Mouse (Mus musculus): Measurements from ENCODE around the gene Gm5089. TPM values are rescaled to one million over a fixed set of nuclear protein-coding genes. Genes with fewer than 3 reads are reported as not detected.

The Gm5089 gene
- polyA plus RNA-seq, 2 experiments: not detected

GRCm38 (mm10) chr14:122403422-122403940 is 47.4 kb downstream of the Gm5089 start:
- TF ChIP-seq EP300 (IDR thresholded peaks at IDR 0.05; ENCODE audit: low read depth): no peak
- DNase-seq (ENCODE audit: low read depth in 3 of 3, low spot score in 3 of 3): no peak
- ATAC-seq (ENCODE audit: insufficient read depth): no peak
- Histone ChIP-seq H3K4me2 (ENCODE audit: low read depth) (no peak overlapping the region), H3K27me3 (ENCODE audit: control insufficient read depth, insufficient read depth, low read length) (peaks cover 25% of the 10 kb centered on the region), H3K4me3 (ENCODE audit: insufficient read depth in 1 of 2, low read depth in 2 of 2, low read length in 2 of 2) (no peak overlapping the region), H3K9me3 (ENCODE audit: control insufficient read depth, low read length) (no peaks in the 10 kb centered on the region), H3K4me1 (replicated peaks; ENCODE audit: control insufficient read depth in 2 of 2, insufficient read depth in 2 of 2, low read length in 1 of 2) (no peaks in the 10 kb centered on the region), H3K36me3 (replicated peaks; ENCODE audit: control insufficient read depth, insufficient read depth, low read depth) (no peaks in the 10 kb centered on the region), H3K27ac (no peak overlapping the region), H3K9ac (replicated peaks) (no peak overlapping the region)
- WGBS (ENCODE audit: insufficient replicate concordance): 67% methylated on average over 3 of the region's 3 CpGs

GRCm38 (mm10) chr14:122402716-122403258 is 48.1 kb downstream of the Gm5089 start:
- Histone ChIP-seq H3K27ac (no peak overlapping the region), H3K9ac (replicated peaks) (no peak overlapping the region), H3K9me3 (ENCODE audit: control insufficient read depth, low read length) (no peaks in the 10 kb centered on the region), H3K36me3 (replicated peaks; ENCODE audit: control insufficient read depth, insufficient read depth, low read depth) (no peaks in the 10 kb centered on the region), H3K4me3 (ENCODE audit: insufficient read depth in 1 of 2, low read depth in 2 of 2, low read length in 2 of 2) (no peak overlapping the region), H3K4me2 (ENCODE audit: low read depth) (no peak overlapping the region), H3K4me1 (replicated peaks; ENCODE audit: control insufficient read depth in 2 of 2, insufficient read depth in 2 of 2, low read length in 1 of 2) (no peaks in the 10 kb centered on the region), H3K27me3 (ENCODE audit: control insufficient read depth, insufficient read depth, low read length) (peaks cover 25% of the 10 kb centered on the region)
- TF ChIP-seq EP300 (IDR thresholded peaks at IDR 0.05; ENCODE audit: low read depth) (no peak), CTCF (IDR thresholded peaks at IDR 0.05; ENCODE audit: low read depth) (no peak)
- 56% methylated on average over 12 of the region's 12 CpGs for WGBS (ENCODE audit: insufficient replicate concordance)
- DNase-seq (ENCODE audit: low read depth in 3 of 3, low spot score in 3 of 3): no peak
- ATAC-seq (ENCODE audit: insufficient read depth): no peak

GRCm38 (mm10) chr14:122401886-122402285 is 49.0 kb downstream of the Gm5089 start:
- no peak for ATAC-seq (ENCODE audit: insufficient read depth)
- Histone ChIP-seq H3K27me3 (ENCODE audit: control insufficient read depth, insufficient read depth, low read length) (peaks cover 19% of the 10 kb centered on the region), H3K4me1 (replicated peaks; ENCODE audit: control insufficient read depth in 2 of 2, insufficient read depth in 2 of 2, low read length in 1 of 2) (no peaks in the 10 kb centered on the region), H3K9me3 (ENCODE audit: control insufficient read depth, low read length) (no peaks in the 10 kb centered on the region), H3K4me2 (ENCODE audit: low read depth) (no peak overlapping the region), H3K9ac (replicated peaks) (no peak overlapping the region), H3K36me3 (replicated peaks; ENCODE audit: control insufficient read depth, insufficient read depth, low read depth) (no peaks in the 10 kb centered on the region), H3K4me3 (ENCODE audit: insufficient read depth in 1 of 2, low read depth in 2 of 2, low read length in 2 of 2) (no peak overlapping the region), H3K27ac (no peak overlapping the region)
- TF ChIP-seq CTCF (IDR thresholded peaks at IDR 0.05; ENCODE audit: low read depth) (no peak), EP300 (IDR thresholded peaks at IDR 0.05; ENCODE audit: low read depth) (no peak)
- DNase-seq (ENCODE audit: low read depth in 3 of 3, low spot score in 3 of 3): no peak
- WGBS (ENCODE audit: insufficient replicate concordance): 72% methylated on average over 11 of the region's 11 CpGs

- no peak for DNase-seq (ENCODE audit: low read depth in 3 of 3, low spot score in 3 of 3)
- ATAC-seq (ENCODE audit: insufficient read depth): no peak
- WGBS (ENCODE audit: insufficient replicate concordance): 77% methylated on average over 5 of the region's 5 CpGs
- no peak overlapping the region for H3K4me3 ChIP-seq (ENCODE audit: insufficient read depth in 1 of 2, low read depth in 2 of 2, low read length in 2 of 2)
- no peak overlapping the region for H3K9ac ChIP-seq (replicated peaks)
- H3K36me3 ChIP-seq (replicated peaks; ENCODE audit: control insufficient read depth, insufficient read depth, low read depth): no peaks in the 10 kb centered on the region
- no peak overlapping the region for H3K4me2 ChIP-seq (ENCODE audit: low read depth)
- H3K27ac ChIP-seq: no peak overlapping the region
- TF ChIP-seq EP300 (IDR thresholded peaks at IDR 0.05; ENCODE audit: low read depth) (no peak), CTCF (IDR thresholded peaks at IDR 0.05; ENCODE audit: low read depth) (no peak)
- no peaks in the 10 kb centered on the region for H3K4me1 ChIP-seq (replicated peaks; ENCODE audit: control insufficient read depth in 2 of 2, insufficient read depth in 2 of 2, low read length in 1 of 2)
- no peaks in the 10 kb centered on the region; the same call in 1 of the 2 replicates for H3K27me3 ChIP-seq (ENCODE audit: control insufficient read depth, insufficient read depth, low read length)
- H3K9me3 ChIP-seq (ENCODE audit: control insufficient read depth, low read length): no peaks in the 10 kb centered on the region
Observed at GRCm38 (mm10) chr14:122399906-122400305, 51.0 kb downstream of the Gm5089 start.

GRCm38 (mm10) chr14:122398676-122399075 is 52.2 kb downstream of the Gm5089 start:
- TF ChIP-seq EP300 (IDR thresholded peaks at IDR 0.05; ENCODE audit: low read depth) (no peak), CTCF (IDR thresholded peaks at IDR 0.05; ENCODE audit: low read depth) (no peak)
- WGBS (ENCODE audit: insufficient replicate concordance): 51% methylated on average over 4 of the region's 4 CpGs

More at GRCm38 (mm10) chr14:122398676-122399075, 52.2 kb downstream of the Gm5089 start:
- DNase-seq (ENCODE audit: low read depth in 3 of 3, low spot score in 3 of 3) (no peak), ATAC-seq (ENCODE audit: insufficient read depth) (no peak)
- Histone ChIP-seq H3K4me1 (replicated peaks; ENCODE audit: control insufficient read depth in 2 of 2, insufficient read depth in 2 of 2, low read length in 1 of 2) (no peaks in the 10 kb centered on the region), H3K9ac (replicated peaks) (no peak overlapping the region), H3K9me3 (ENCODE audit: control insufficient read depth, low read length) (no peaks in the 10 kb centered on the region), H3K36me3 (replicated peaks; ENCODE audit: control insufficient read depth, insufficient read depth, low read depth) (no peaks in the 10 kb centered on the region), H3K27ac (no peak overlapping the region), H3K27me3 (ENCODE audit: control insufficient read depth, insufficient read depth, low read length) (no peaks in the 10 kb centered on the region; the same call in 1 of the 2 replicates), H3K4me2 (ENCODE audit: low read depth) (no peak overlapping the region), H3K4me3 (ENCODE audit: insufficient read depth in 1 of 2, low read depth in 2 of 2, low read length in 2 of 2) (no peak overlapping the region)
